Mouse (Mus musculus) stomach, postnatal 0 days (tissue): Measurements from ENCODE around the gene Sfrp2.

Experiments used
- CTCF ChIP-seq: IDR thresholded peaks from 2 replicates; pipeline ENCODE4 v1.5.1; 2016; ENCODE audit warnings: antibody characterized with exemption, low read depth, mild to moderate bottlenecking, moderate library complexity
- EP300 ChIP-seq: optimal IDR thresholded peaks from 2 replicates; pipeline ENCODE3; 2016; ENCODE audit warnings: antibody characterized with exemption

DNA sequence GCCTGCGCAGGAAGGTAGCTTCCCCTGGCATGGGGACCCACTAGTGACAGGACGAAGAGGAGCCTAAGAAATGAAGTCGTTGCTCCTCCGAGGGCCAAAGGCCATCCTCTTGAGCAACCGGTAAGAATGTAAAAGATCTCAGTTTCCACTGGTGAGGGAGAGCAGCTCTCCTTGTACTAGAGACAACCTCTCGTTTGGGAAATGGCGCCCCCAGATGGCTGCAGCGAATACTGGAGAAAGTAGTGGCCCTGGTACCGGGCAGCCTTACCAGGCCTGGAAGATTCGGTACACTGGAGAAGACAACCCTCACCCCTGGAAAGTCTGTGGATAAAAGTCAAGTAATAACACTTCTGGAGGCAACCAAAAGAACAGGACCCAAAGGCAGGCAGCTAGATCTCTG, 3.8 kb upstream of the Sfrp2 start:
- TF ChIP-seq CTCF (peak; percentile 32; the same call in 1 of the 2 replicates), EP300 (no peak)
